Mouse (Mus musculus) brain, embryonic 18.5 days (tissue): ENCODE measurements around the gene Tfcp2.
"Not testable (repeated sequence)": the region's sequence is repeated elsewhere in the genome, so short reads cannot be mapped to it uniquely, and the experiment has no call there.

Experiments
- DNase-seq: peaks from one replicate; pipeline ENCODE4 v3.0.0-alpha.2; 2012; ENCODE audit warnings: low read depth, low spot score

Tfcp2 gene

GRCm38 (mm10) chr15:100556378-100556777 lies 4.6 kb upstream of the Tfcp2 start:
- DNase-seq = no peak

GRCm38 (mm10) chr15:100555965-100556364 lies 4.2 kb upstream of the Tfcp2 start:
- DNase-seq = no peak

- no peak for DNase-seq
Measured at GRCm38 (mm10) chr15:100550280-100550679, 1.5 kb downstream of the Tfcp2 start.

GRCm38 (mm10) chr15:100543651-100544030 lies 8.2 kb downstream of the Tfcp2 start:
- DNase-seq = not testable (repeated sequence)

- not testable (repeated sequence) for DNase-seq
Measured at GRCm38 (mm10) chr15:100542876-100543650, 8.7 kb downstream of the Tfcp2 start.

- DNase-seq = no peak
Measured at GRCm38 (mm10) chr15:100541426-100541825, 10.4 kb downstream of the Tfcp2 start.

- DNase-seq = not testable (repeated sequence)
Measured at GRCm38 (mm10) chr15:100541001-100541400, 10.8 kb downstream of the Tfcp2 start.

- DNase-seq = no peak
Measured at GRCm38 (mm10) chr15:100539411-100539810, 12.4 kb downstream of the Tfcp2 start.

- DNase-seq = no peak
Measured at GRCm38 (mm10) chr15:100537913-100538312, 13.9 kb downstream of the Tfcp2 start.

GRCm38 (mm10) chr15:100527900-100528299 lies 23.9 kb downstream of the Tfcp2 start:
- no peak for DNase-seq

- no peak for DNase-seq
Measured at GRCm38 (mm10) chr15:100525405-100525804, 26.4 kb downstream of the Tfcp2 start.

- DNase-seq = no peak
Measured at GRCm38 (mm10) chr15:100520306-100520705, 31.5 kb downstream of the Tfcp2 start.

- DNase-seq = no peak
Measured at GRCm38 (mm10) chr15:100515121-100515520, 36.7 kb downstream of the Tfcp2 start.

GRCm38 (mm10) chr15:100513387-100513786 lies 38.4 kb downstream of the Tfcp2 start:
- no peak for DNase-seq

GRCm38 (mm10) chr15:100510072-100510471 lies 41.7 kb downstream of the Tfcp2 start:
- no peak for DNase-seq

GRCm38 (mm10) chr15:100508454-100509167 lies 43.2 kb downstream of the Tfcp2 start:
- DNase-seq = no peak

GRCm38 (mm10) chr15:100499506-100499905 lies 52.3 kb downstream of the Tfcp2 start:
- not testable (repeated sequence) for DNase-seq

- peak; percentile 89 for DNase-seq
Measured at GRCm38 (mm10) chr15:100495102-100495501, 56.7 kb downstream of the Tfcp2 start, which contains the start of gene Csrnp2. Csrnp2 (minus strand) TSS chr15:100495488.

- peak; percentile 43 for DNase-seq
Measured at GRCm38 (mm10) chr15:100494647-100495046, 57.2 kb downstream of the Tfcp2 start.

GRCm38 (mm10) chr15:100491966-100492365 lies 59.8 kb downstream of the Tfcp2 start:
- DNase-seq = no peak

- DNase-seq = no peak
Measured at GRCm38 (mm10) chr15:100489263-100489662, 62.5 kb downstream of the Tfcp2 start.

GRCm38 (mm10) chr15:100488297-100488696 lies 63.5 kb downstream of the Tfcp2 start:
- DNase-seq = not testable (repeated sequence)

- DNase-seq = no peak
Measured at GRCm38 (mm10) chr15:100487050-100487449, 64.8 kb downstream of the Tfcp2 start.
